Comparison of ENCODE assay signal across 1 mouse cellular context in the genomic region with DNA sequence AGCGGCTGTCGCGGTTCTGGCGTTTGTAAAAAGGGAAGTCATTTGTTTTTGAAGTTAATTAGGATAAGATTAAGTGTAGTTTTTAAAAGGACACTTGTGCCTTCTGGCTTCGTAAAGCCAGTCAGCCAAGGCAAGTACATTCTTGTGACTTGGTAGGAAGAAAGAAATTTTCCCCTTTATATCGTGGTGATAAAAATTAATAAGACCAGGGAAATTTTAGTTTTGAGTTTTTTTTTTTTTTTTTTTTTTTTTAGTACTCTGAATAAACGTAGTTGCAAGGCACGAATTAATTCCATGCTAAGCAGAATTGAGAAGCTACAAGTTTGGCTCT.
TF ChIP-seq lines count a peak whose summit lies in the region.

No protein-coding gene starts in this region.

TF ChIP-seq in MEL, 35 proteins besides CTCF, POLR2A, EP300 and RAD21 (continued from another document):
- TF ChIP-seq HCFC1 (IDR thresholded peaks at IDR 0.05; ENCODE audit: low read depth, low read length) (peak; percentile 8; the same call in 1 of the 2 replicates), GABPA (IDR thresholded peaks at IDR 0.05; ENCODE audit: low read depth, low read length) (no peak), TCF12 (IDR thresholded peaks at IDR 0.05; ENCODE audit: low read depth, low read length) (no peak), CHD2 (IDR thresholded peaks at IDR 0.05; ENCODE audit: low read length) (no peak), ZMIZ1 (IDR thresholded peaks at IDR 0.05; ENCODE audit: low read depth, low read length) (no peak)
